In genomic region chr17:24942453-24942852, GRCm38 (mm10) we compare ENCODE assay signal across 8 mouse cellular contexts. TPM values are rescaled to one million over a fixed set of nuclear protein-coding genes. Genes with fewer than 3 reads are reported as not detected.
A peak's percentile ranks its signal among the peaks of the same experiment; 100 is the strongest.
DNase-seq lines count a peak whose midpoint lies in the region; ATAC-seq and TF ChIP-seq lines count a peak whose summit lies in the region.
"Not testable (repeated sequence)": the region's sequence is repeated elsewhere in the genome, so short reads cannot be mapped to it uniquely, and the experiment has no call there.

No protein-coding gene starts in this region.

- not testable (repeated sequence) for H3K9ac ChIP-seq in forebrain, postnatal 0 days; hindbrain, embryonic 15.5 days; lung, embryonic 16.5 days (ENCODE audit: low read length)

- TF ChIP-seq CTCF in E14TG2a.4 (conservative IDR thresholded peaks at IDR 0.05; ENCODE audit: low read length), result peak; percentile 47
- peak; percentile 68 for TF ChIP-seq CTCF in forebrain, postnatal 0 days (IDR thresholded peaks at IDR 0.05; ENCODE audit: low read depth)
- TF ChIP-seq CTCF in testis, adult 2 months (IDR thresholded peaks at IDR 0.05; ENCODE audit: control insufficient read depth, insufficient read depth, insufficient replicate concordance, low read depth, low read length), result peak; percentile 26; the same call in 1 of the 2 replicates

- H3K9me3 ChIP-seq in E14TG2a.4 (ENCODE audit: low read length); forebrain, postnatal 0 days (ENCODE audit: low read length); hindbrain, embryonic 15.5 days; lung, embryonic 16.5 days (ENCODE audit: control insufficient read depth, low read length): not testable (repeated sequence)

- ATAC-seq in forebrain, postnatal 0 days, result peak; percentile 86
- ATAC-seq in hindbrain, embryonic 15.5 days (ENCODE audit: low FRiP score, low read depth), result 0 out of 2 replicates have a peak, but pooled peaks have one; percentile 66
- ATAC-seq in lung, embryonic 16.5 days (ENCODE audit: low read depth), result peak; percentile 59; the same call in 1 of the 2 replicates

- H3K4me3 ChIP-seq in E14TG2a.4 (replicated peaks; ENCODE audit: low read length); forebrain, postnatal 0 days (ENCODE audit: low read depth, low read length); hindbrain, embryonic 15.5 days; lung, embryonic 16.5 days (ENCODE audit: low read length); testis, adult 2 months (ENCODE audit: control insufficient read depth, low read depth, low read length): not testable (repeated sequence)

- DNase-seq in cerebellum, adult 11 months, result peak; percentile 27
- peak; percentile 11 for DNase-seq in forebrain, postnatal 0 days
- peak; percentile 41 to 55 for DNase-seq in layer of hippocampus, postnatal 10 days (ENCODE audit: low spot score in 2 of 2)
- DNase-seq in ovary, postnatal 14 days (ENCODE audit: low spot score), result peak; percentile 21

- H3K27me3 ChIP-seq in E14TG2a.4 (ENCODE audit: insufficient read depth, low read length); forebrain, postnatal 0 days (ENCODE audit: insufficient read depth, low read length); hindbrain, embryonic 15.5 days; lung, embryonic 16.5 days (ENCODE audit: control insufficient read depth, insufficient read depth, low read depth, low read length); testis, adult 2 months (ENCODE audit: control insufficient read depth, insufficient read depth, low read length): not testable (repeated sequence)

- WGBS in forebrain, postnatal 0 days, result 13% methylated on average over 2 of the region's 2 CpGs
- 12% methylated on average over 2 of the region's 2 CpGs for WGBS in hindbrain, embryonic 15.5 days
- 6% methylated on average over 2 of the region's 2 CpGs for WGBS in lung, embryonic 16.5 days

- H3K4me1 ChIP-seq in E14TG2a.4 (replicated peaks; ENCODE audit: low read depth, low read length), result peaks cover 17% of the 10 kb centered on the region
- not testable (repeated sequence) for H3K4me1 ChIP-seq in forebrain, postnatal 0 days (ENCODE audit: insufficient read depth); hindbrain, embryonic 15.5 days (replicated peaks); lung, embryonic 16.5 days (replicated peaks; ENCODE audit: control insufficient read depth, insufficient read depth, low read length); testis, adult 2 months (ENCODE audit: control insufficient read depth, insufficient read depth, low read length)

- not testable (repeated sequence) for TF ChIP-seq POLR2A in testis, adult 2 months (IDR thresholded peaks at IDR 0.05; ENCODE audit: control insufficient read depth, low read depth, low read length)

- H3K27ac ChIP-seq in forebrain, postnatal 0 days (ENCODE audit: low read depth, low read length); hindbrain, embryonic 15.5 days (replicated peaks); lung, embryonic 16.5 days (ENCODE audit: low read length); testis, adult 2 months (ENCODE audit: control insufficient read depth, insufficient read depth, low read depth, low read length): not testable (repeated sequence)

- peaks cover 71% of the 10 kb centered on the region for H3K36me3 ChIP-seq in E14TG2a.4 (ENCODE audit: insufficient read depth, low read length)
- peaks cover 32% of the 10 kb centered on the region for H3K36me3 ChIP-seq in forebrain, postnatal 0 days (ENCODE audit: insufficient read depth)
- H3K36me3 ChIP-seq in hindbrain, embryonic 15.5 days, result peaks cover 29% of the 10 kb centered on the region
- peaks cover 11% of the 10 kb centered on the region for H3K36me3 ChIP-seq in lung, embryonic 16.5 days (ENCODE audit: control insufficient read depth, insufficient read depth, low read length)
- not testable (repeated sequence) for H3K36me3 ChIP-seq in testis, adult 2 months (ENCODE audit: control insufficient read depth, insufficient read depth, low read length)

- H3K4me2 ChIP-seq in forebrain, postnatal 0 days (ENCODE audit: low read depth); hindbrain, embryonic 15.5 days; lung, embryonic 16.5 days (ENCODE audit: low read depth, low read length): not testable (repeated sequence)

RNA-seq across cellular contexts. Expression of gene Mapk8ip3, which starts 5.7 kb away (rescaled TPM):
- total RNA-seq in forebrain, postnatal 0 days (2014; rRNA removed), result 128 and 151 TPM in 2 replicates
- 50.3 and 65.1 TPM in 2 replicates for polyA plus RNA-seq in forebrain, postnatal 0 days (2015; fragmentation: Nextera tagmentation; extraction: Ambion mirVana)
- polyA plus RNA-seq in hindbrain, embryonic 15.5 days (2015; fragmentation: Nextera tagmentation; extraction: Ambion mirVana), result 92.2 and 101 TPM in 2 replicates
- total RNA-seq in layer of hippocampus, postnatal 10 days (2021), result 100 to 1,000 TPM; 276 to 287 TPM
- polyA plus RNA-seq in lung, embryonic 16.5 days (2015; fragmentation: Nextera tagmentation; extraction: Ambion mirVana), result 25.6 and 28.9 TPM in 2 replicates
- polyA plus RNA-seq in testis, adult 2 months (2012; rRNA removed), result 60.2 and 62.6 TPM in 2 replicates

RNA-seq across cellular contexts. Expression of gene Jpt2, which starts 18.0 kb away (rescaled TPM):
- total RNA-seq in forebrain, postnatal 0 days (2014; rRNA removed), result 52.3 and 64.7 TPM in 2 replicates
- polyA plus RNA-seq in forebrain, postnatal 0 days (2015; fragmentation: Nextera tagmentation; extraction: Ambion mirVana), result 46.2 and 58.4 TPM in 2 replicates
- 101 and 112 TPM in 2 replicates for polyA plus RNA-seq in hindbrain, embryonic 15.5 days (2015; fragmentation: Nextera tagmentation; extraction: Ambion mirVana)
- total RNA-seq in layer of hippocampus, postnatal 10 days (2021), result 10 to 100 TPM; 13.0 to 14.1 TPM
- 141 and 148 TPM in 2 replicates for polyA plus RNA-seq in lung, embryonic 16.5 days (2015; fragmentation: Nextera tagmentation; extraction: Ambion mirVana)
- 5.4 and 6.5 TPM in 2 replicates for polyA plus RNA-seq in testis, adult 2 months (2012; rRNA removed)

RNA-seq across cellular contexts. Expression of gene Nme3, which starts 46.2 kb away (rescaled TPM):
- 60.1 and 75.7 TPM in 2 replicates for total RNA-seq in forebrain, postnatal 0 days (2014; rRNA removed)
- 74.7 and 81.0 TPM in 2 replicates for polyA plus RNA-seq in forebrain, postnatal 0 days (2015; fragmentation: Nextera tagmentation; extraction: Ambion mirVana)
- 81.6 and 85.5 TPM in 2 replicates for polyA plus RNA-seq in hindbrain, embryonic 15.5 days (2015; fragmentation: Nextera tagmentation; extraction: Ambion mirVana)
- 10 to 100 TPM; 40.8 to 44.2 TPM for total RNA-seq in layer of hippocampus, postnatal 10 days (2021)
- polyA plus RNA-seq in lung, embryonic 16.5 days (2015; fragmentation: Nextera tagmentation; extraction: Ambion mirVana), result 74.7 and 74.9 TPM in 2 replicates
- polyA plus RNA-seq in testis, adult 2 months (2012; rRNA removed), result 9.3 and 15.5 TPM in 2 replicates

RNA-seq across cellular contexts. Expression of gene Mrps34, which starts 47.5 kb away (rescaled TPM):
- total RNA-seq in forebrain, postnatal 0 days (2014; rRNA removed), result 39.5 and 45.5 TPM in 2 replicates
- polyA plus RNA-seq in forebrain, postnatal 0 days (2015; fragmentation: Nextera tagmentation; extraction: Ambion mirVana), result 128 and 138 TPM in 2 replicates
- 80.1 and 82.3 TPM in 2 replicates for polyA plus RNA-seq in hindbrain, embryonic 15.5 days (2015; fragmentation: Nextera tagmentation; extraction: Ambion mirVana)
- 10 to 100 TPM; 74.1 to 77.8 TPM for total RNA-seq in layer of hippocampus, postnatal 10 days (2021)
- 82.8 and 89.0 TPM in 2 replicates for polyA plus RNA-seq in lung, embryonic 16.5 days (2015; fragmentation: Nextera tagmentation; extraction: Ambion mirVana)
- 45.9 and 56.7 TPM in 2 replicates for polyA plus RNA-seq in testis, adult 2 months (2012; rRNA removed)

RNA-seq across cellular contexts. Expression of gene Eme2, which starts 47.6 kb away (rescaled TPM):
- 35.6 and 36.6 TPM in 2 replicates for total RNA-seq in forebrain, postnatal 0 days (2014; rRNA removed)
- 14.7 and 17.9 TPM in 2 replicates for polyA plus RNA-seq in forebrain, postnatal 0 days (2015; fragmentation: Nextera tagmentation; extraction: Ambion mirVana)
- polyA plus RNA-seq in hindbrain, embryonic 15.5 days (2015; fragmentation: Nextera tagmentation; extraction: Ambion mirVana), result 27.0 and 30.5 TPM in 2 replicates
- total RNA-seq in layer of hippocampus, postnatal 10 days (2021), result 10 to 100 TPM; 61.6 to 62.1 TPM
- 28.4 and 29.1 TPM in 2 replicates for polyA plus RNA-seq in lung, embryonic 16.5 days (2015; fragmentation: Nextera tagmentation; extraction: Ambion mirVana)
- polyA plus RNA-seq in testis, adult 2 months (2012; rRNA removed), result 28.0 and 31.2 TPM in 2 replicates
